Mouse (Mus musculus) olfactory bulb, adult 2 months (tissue): ENCODE results near the gene Actb. TPM values are rescaled to one million over a fixed set of nuclear protein-coding genes. Genes with fewer than 3 reads are reported as not detected.

Experiments
- H3K27ac ChIP-seq: fragments of 200-500 bp; 2 replicates; pipeline ENCODE4 v1.5.1; 2012; ENCODE audit warnings: low read depth, low read length; ENCODE audit not compliant: insufficient read depth
- H3K4me1 ChIP-seq: fragments of 200-500 bp; 2 replicates; pipeline ENCODE4 v1.6.1; 2012; ENCODE audit warnings: low read length; ENCODE audit not compliant: control insufficient read depth, insufficient read depth
- H3K4me3 ChIP-seq: fragments of 200-500 bp; 2 replicates; pipeline ENCODE4 v1.5.1; 2012; ENCODE audit warnings: mild to moderate bottlenecking, low read depth, low read length, moderate library complexity; ENCODE audit not compliant: insufficient read depth
- CTCF ChIP-seq: fragments of 200-500 bp; IDR thresholded peaks from 2 replicates; pipeline ENCODE4 v1.5.1; 2012; ENCODE audit warnings: low read depth, mild to moderate bottlenecking, low read length, moderate library complexity; ENCODE audit not compliant: insufficient read depth
- POLR2A ChIP-seq: fragments of 200-500 bp; IDR thresholded peaks from 2 replicates; pipeline ENCODE4 v1.6.1; 2012; ENCODE audit warnings: mild to moderate bottlenecking, low read depth, low read length, moderate library complexity; ENCODE audit not compliant: insufficient read depth
- WGBS: fragments of 180-500 bp; shearing (Covaris S2); methylation state at CpG from one replicate; pipeline ENCODE4 v1.1.7; 2018; 5-methylcytosine and 5-hydroxymethylcytosine counted together
- polyA plus RNA-seq: library from polyadenylated mRNA; stranded (reverse); fragments of >200 nt; gene quantifications from 2 replicates; pipeline ENCODE4 v1.2.4, GENCODE M21; 2012; ENCODE audit warnings: low replicate concordance; ENCODE audit not compliant: missing spikeins, insufficient read depth, insufficient read length

The Actb gene
- polyA plus RNA-seq, 1 experiment, result 1,129 TPM

DNA sequence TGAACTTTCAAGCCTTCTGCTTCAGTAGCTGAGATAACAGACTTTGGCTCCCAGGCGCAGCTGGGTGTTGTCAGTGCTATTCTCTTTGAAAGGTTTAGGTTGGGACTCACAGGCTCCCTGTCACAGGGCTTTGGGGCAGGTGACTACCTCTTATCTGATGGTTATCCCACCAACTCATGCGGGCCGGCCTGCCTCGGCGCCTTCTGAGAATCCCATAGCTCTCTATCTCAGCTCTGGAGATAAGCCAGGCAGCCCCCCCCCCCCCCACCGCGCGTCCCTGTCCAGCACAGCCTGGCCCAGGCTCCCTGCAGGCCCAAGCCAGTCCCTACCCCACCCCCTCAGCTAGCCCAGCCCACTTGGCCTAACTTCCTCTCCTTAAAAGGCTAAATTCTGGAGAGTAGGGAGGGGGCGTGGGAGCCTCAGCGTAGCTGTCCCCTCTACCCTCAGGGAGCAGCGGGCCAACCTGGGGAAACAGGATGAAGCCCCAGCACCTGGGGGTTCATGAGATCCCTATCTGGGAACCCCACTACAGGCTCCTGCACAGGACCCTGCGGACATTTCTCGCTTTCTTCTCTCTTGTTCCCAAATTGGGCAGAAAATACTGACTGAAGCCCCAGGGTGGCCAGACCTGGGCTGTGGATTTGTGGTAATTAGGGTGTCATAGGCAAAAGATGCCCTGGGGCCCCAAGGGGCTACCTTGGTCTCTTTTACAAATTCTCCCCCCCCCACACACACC lies 19.8 kb upstream of the Actb start:
- 51% methylated on average over 13 of the region's 13 CpGs for WGBS
- H3K27ac ChIP-seq, result no peak overlapping the region

DNA sequence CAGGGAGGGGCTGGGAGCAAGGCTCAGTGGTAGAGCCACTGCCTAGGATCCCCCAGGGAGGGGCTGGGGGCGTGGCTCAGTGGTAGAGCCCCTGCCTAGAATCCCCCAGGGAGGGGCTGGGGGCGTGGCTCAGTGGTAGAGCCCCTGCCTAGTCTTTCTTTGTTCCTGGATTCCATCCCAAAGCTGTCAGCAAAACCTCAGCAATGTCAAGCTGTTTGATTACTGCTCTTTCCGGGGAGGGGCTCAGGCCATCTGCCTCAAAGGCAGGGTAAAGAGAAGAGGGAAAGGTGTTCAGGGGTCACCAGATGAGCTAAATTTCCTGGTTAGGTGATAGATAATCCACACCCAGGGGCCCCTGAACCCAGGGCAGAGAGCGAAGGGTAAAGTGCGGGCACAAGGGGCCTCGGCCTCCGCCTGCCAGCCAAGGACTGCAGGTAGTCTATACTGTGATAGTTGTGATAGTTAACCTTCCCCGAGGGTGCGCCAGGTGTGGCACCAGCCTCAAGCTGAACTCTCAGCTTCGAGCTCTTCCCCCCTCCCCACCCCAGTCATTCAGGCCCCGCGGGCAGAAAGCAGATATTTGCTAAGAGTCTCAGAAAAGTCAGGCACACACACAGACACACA lies 17.9 kb upstream of the Actb start:
- H3K4me3 ChIP-seq, result no peak overlapping the region
- WGBS, result 79% methylated on average over 12 of the region's 12 CpGs
- no peak overlapping the region for H3K27ac ChIP-seq
- no peak for TF ChIP-seq CTCF
- TF ChIP-seq POLR2A, result no peak
- peaks cover 15% of the 10 kb centered on the region for H3K4me1 ChIP-seq

More for the DNA sequence above, 19.8 kb upstream of the Actb start:
- H3K4me1 ChIP-seq, result peaks cover 5% of the 10 kb centered on the region; the same call in 1 of the 2 replicates
- no peak overlapping the region for H3K4me3 ChIP-seq
- TF ChIP-seq CTCF, result no peak
- no peak for TF ChIP-seq POLR2A

DNA sequence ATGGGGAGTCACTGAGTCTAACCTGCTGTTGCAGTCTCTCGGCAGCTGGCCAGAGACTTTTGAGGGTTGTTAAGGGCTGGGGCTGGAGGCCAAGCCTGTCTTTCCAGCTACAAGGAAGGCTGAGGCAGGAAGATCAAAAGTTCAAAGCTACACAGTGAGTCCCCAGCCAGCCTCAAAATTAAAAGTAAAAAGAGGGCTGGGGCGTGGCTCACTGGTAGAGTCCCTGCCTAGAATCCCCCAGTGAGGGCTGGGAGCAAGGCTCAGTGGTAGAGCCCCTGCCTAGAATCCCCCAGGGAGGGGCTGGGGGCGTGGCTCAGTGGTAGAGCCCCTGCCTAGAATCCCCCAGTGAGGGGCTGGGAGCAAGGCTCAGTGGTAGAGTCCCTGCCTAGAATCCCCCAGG lies 17.2 kb upstream of the Actb start:
- TF ChIP-seq CTCF (no peak), POLR2A (no peak)
- H3K4me3 ChIP-seq, result no peak overlapping the region
- H3K4me1 ChIP-seq, result peaks cover 13% of the 10 kb centered on the region
- 85% methylated on average over 3 of the region's 3 CpGs for WGBS
- no peak overlapping the region for H3K27ac ChIP-seq

GRCm38 (mm10) chr5:142922251-142922650 lies 15.7 kb upstream of the Actb start:
- Histone ChIP-seq H3K4me1 (peaks cover 11% of the 10 kb centered on the region), H3K27ac (no peak overlapping the region), H3K4me3 (no peak overlapping the region)
- no peak for TF ChIP-seq CTCF
- no peak for TF ChIP-seq POLR2A
- WGBS, result 82% methylated on average over 5 of the region's 5 CpGs

DNA sequence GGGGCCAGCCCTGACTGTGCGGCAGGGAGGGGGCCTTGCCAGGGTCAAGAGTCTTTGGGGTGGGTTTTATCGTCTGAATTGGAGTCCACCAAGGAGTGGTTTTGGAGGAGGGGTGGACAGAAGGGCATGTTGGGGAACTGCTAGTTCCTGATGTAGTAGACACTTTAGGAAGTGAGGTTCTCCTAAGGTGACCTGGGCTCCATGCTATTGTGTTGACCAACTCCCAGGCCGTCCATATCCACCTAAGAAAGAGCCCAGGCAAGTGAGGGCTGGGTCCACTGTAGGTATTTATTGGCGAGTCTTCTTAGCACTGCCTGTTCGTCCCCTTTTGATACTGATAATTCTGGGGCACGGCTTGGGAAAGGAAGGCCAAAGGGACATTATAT lies 14.5 kb upstream of the Actb start:
- WGBS, result 80% methylated on average over 6 of the region's 6 CpGs

DNA sequence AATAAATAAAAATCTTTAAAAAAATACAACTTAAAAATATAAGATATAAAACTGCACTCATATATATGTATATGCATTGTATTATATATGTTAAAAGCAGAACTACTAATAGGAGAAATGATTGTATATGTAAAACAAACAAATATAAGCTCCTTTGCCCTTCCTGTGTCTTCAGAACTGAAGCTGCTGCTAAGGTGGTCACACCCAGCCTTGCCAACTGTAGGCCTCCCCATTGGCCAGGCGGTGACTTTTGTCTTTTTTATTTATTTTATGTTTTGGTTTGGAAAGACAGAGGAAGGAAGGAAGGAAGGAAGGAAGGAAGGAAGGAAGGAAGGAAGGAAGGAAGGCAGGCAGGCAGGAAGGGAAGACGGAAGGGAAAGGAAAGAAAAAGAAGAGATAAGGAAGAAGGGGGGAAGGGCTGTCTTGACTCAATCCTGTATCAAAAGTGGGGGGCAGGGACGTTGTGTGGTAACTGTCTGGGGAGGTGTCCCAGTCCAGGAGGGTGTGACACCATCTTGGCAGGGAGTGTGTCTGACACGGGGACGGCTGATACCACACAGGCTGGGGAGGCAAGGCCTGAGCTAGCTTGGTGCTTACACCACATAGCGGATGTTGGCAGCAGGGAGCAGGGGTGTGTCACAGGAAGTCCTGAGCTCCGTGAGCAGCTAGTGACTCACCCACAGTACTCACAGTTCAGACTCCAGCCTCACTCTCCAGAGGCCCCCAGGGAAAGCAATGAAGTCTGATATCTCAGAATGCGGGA lies 13.9 kb upstream of the Actb start:
- Histone ChIP-seq H3K4me3 (no peak overlapping the region), H3K4me1 (peaks cover 11% of the 10 kb centered on the region), H3K27ac (peak overlapping the region; percentile 42; the same call in 1 of the 2 replicates)
- 54% methylated on average over 8 of the region's 8 CpGs for WGBS
- TF ChIP-seq CTCF, result no peak

More for the DNA sequence above, 14.5 kb upstream of the Actb start:
- H3K4me1 ChIP-seq, result peaks cover 11% of the 10 kb centered on the region
- TF ChIP-seq POLR2A, result no peak
- TF ChIP-seq CTCF, result no peak
- H3K27ac ChIP-seq, result 0 out of 2 replicates have a peak overlapping the region, but pooled peaks have one; percentile 12
- no peak overlapping the region for H3K4me3 ChIP-seq

DNA sequence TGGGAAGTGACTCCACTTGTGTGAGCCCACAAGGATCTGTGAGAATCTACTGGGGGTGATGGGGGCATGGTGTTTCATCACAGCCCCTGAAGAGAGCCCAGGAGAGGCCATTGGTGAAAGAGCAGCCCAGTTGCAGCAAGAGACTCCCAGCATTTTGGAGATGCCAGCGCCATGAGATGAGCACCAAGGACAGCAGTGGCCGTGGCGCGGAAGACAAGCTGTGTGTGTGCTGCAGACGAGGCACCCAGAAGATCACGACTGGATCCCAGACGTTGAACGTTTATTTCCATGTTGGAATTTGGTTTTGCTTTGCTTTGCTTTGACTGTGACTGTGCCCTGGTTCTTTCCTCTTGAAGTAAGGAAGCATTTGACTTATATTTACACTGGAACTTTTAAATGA lies 10.8 kb upstream of the Actb start:
- Histone ChIP-seq H3K4me3 (no peak overlapping the region), H3K4me1 (peaks cover 11% of the 10 kb centered on the region), H3K27ac (no peak overlapping the region)
- WGBS, result 92% methylated on average over 8 of the region's 8 CpGs
- no peak for TF ChIP-seq POLR2A
- no peak for TF ChIP-seq CTCF

DNA sequence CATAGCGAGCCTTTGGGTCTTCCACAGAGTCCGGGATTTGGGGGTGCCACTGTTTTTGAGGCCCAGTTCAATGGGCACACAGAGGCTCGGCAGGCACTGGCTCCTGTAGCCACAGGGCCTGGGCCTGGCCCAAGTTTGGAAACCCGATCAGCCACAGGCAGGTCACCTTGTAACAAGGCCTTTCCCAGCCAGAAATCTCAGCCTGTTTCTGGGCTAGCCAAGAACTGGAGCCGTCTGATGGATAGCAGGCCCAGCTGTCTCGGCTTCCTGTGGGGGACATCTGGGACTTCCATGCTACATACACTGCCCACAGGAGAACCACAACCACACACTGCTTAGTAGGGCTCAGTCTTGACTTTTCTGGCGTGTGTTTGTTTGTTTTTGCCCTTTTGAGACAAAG lies 10.0 kb upstream of the Actb start:
- Histone ChIP-seq H3K4me3 (no peak overlapping the region), H3K27ac (no peak overlapping the region), H3K4me1 (peaks cover 11% of the 10 kb centered on the region)
- 85% methylated on average over 7 of the region's 7 CpGs for WGBS
- no peak for TF ChIP-seq POLR2A
- no peak for TF ChIP-seq CTCF

DNA sequence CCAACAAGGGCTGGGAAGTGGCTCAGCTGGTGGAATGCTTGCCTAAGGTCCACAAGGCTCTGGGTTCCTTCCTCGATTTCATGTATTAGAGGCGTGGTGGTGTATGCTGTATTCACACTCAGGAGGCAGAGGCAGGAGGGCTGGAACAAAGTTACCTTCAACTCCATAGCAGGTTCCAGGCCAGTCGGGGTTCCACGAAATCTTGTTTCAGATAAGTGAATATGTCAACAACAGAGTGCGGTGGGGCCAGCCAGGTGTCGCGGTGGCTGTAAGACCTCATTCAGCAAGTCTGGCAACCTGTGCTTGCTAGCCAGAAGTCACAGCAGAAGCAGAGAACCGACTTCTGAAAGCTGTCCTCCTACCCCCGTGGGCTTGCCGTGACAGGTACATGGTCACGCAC lies 8.7 kb upstream of the Actb start:
- no peaks in the 10 kb centered on the region for H3K4me1 ChIP-seq
- no peak overlapping the region for H3K4me3 ChIP-seq
- TF ChIP-seq POLR2A (no peak), CTCF (no peak)
- H3K27ac ChIP-seq, result no peak overlapping the region
- 95% methylated on average over 11 of the region's 11 CpGs for WGBS
